In the genomic region with DNA sequence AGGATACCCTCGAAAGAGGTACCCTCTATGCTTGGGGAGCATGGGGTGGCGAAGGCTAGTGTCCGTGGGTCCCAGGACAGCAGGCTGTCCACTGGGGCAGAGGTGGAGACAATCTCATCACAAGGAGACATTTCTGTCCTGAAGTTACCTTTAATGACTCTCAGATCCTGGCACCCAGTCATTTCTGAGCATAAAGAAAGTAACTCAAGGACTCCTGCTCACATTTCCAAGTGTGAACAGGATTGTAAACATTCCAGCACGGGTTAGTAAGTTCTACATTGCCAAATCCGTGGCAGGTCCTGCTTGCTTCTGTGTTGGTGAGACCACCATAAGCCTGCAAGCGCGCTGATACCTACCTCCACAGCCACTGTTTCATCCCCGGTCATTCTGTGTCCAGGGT, we compare ENCODE assay signal across 20 mouse cellular contexts. TPM values are rescaled to one million over a fixed set of nuclear protein-coding genes. Genes with fewer than 3 reads are reported as not detected.
DNase-seq lines count a peak whose midpoint lies in the region; ATAC-seq lines count a peak whose summit lies in the region.
"Had no signal": no experiment of that assay in that cellular context is flagged by ENCODE, and none has a peak within 500 bp of the region (broad histone marks: within the 10 kb centered on the region; RNA-seq: fewer than 3 reads in every experiment).

No protein-coding gene starts in this region.

- WGBS in lung, embryonic 16.5 days = 66% methylated on average over 8 of the region's 8 CpGs

- H3K27ac ChIP-seq in lung, embryonic 16.5 days (ENCODE audit: low read length) = 0 out of 2 replicates have a peak overlapping the region, but pooled peaks have one; percentile 24
- H3K27ac ChIP-seq: embryonic facial prominence, embryonic 10.5 days; embryonic facial prominence, embryonic 12.5 days; forebrain, embryonic 13.5 days; forebrain, embryonic 15.5 days had no signal

- H3K4me1 ChIP-seq in lung, embryonic 16.5 days (replicated peaks; ENCODE audit: control insufficient read depth, insufficient read depth, low read length) = peaks cover 7% of the 10 kb centered on the region
- H3K4me1 ChIP-seq: embryonic facial prominence, embryonic 12.5 days; forebrain, embryonic 13.5 days; forebrain, embryonic 15.5 days had no signal

- no peak overlapping the region for H3K4me3 ChIP-seq in lung, embryonic 16.5 days (ENCODE audit: low read length)
- H3K4me3 ChIP-seq: embryonic facial prominence, embryonic 10.5 days; embryonic facial prominence, embryonic 12.5 days; forebrain, embryonic 13.5 days; forebrain, embryonic 15.5 days had no signal

- DNase-seq in heart, adult 11 months = peak; percentile 66
- DNase-seq in heart, adult 18-20 months = no peak
- no peak for DNase-seq in lung, postnatal 25 days (ENCODE audit: low spot score)
- DNase-seq in lung, postnatal 10 days = peak; percentile 10
- no peak for DNase-seq in ovary, postnatal 36 days (ENCODE audit: low spot score)
- DNase-seq: adrenal gland, adult 8-10 months; adrenal gland, postnatal 14 days; adrenal gland, postnatal 36 days; cerebellum, adult 11-12 months; cerebellum, adult 2 months; cerebellum, adult 9-11 months; cerebellum, postnatal 14 days; cerebellum, postnatal 36 days; forebrain, postnatal 0 days had no signal

- H3K27me3 ChIP-seq in lung, embryonic 16.5 days (ENCODE audit: control insufficient read depth, insufficient read depth, low read depth, low read length) = no peaks in the 10 kb centered on the region
- H3K27me3 ChIP-seq: forebrain, embryonic 13.5 days; forebrain, embryonic 15.5 days had no signal

- no peak overlapping the region for H3K4me2 ChIP-seq in lung, embryonic 16.5 days (ENCODE audit: low read depth, low read length)
- H3K4me2 ChIP-seq: embryonic facial prominence, embryonic 12.5 days; forebrain, embryonic 13.5 days; forebrain, embryonic 15.5 days had no signal

- H3K9ac ChIP-seq in lung, embryonic 16.5 days (ENCODE audit: low read length) = no peak overlapping the region
- H3K9ac ChIP-seq: embryonic facial prominence, embryonic 12.5 days; forebrain, embryonic 13.5 days; forebrain, embryonic 15.5 days; forebrain, postnatal 0 days had no signal

- H3K9me3 ChIP-seq in lung, embryonic 16.5 days (ENCODE audit: control insufficient read depth, low read length) = no peaks in the 10 kb centered on the region
- H3K9me3 ChIP-seq: embryonic facial prominence, embryonic 10.5 days; embryonic facial prominence, embryonic 12.5 days; forebrain, embryonic 13.5 days; forebrain, embryonic 15.5 days had no signal

- no peaks in the 10 kb centered on the region for H3K36me3 ChIP-seq in lung, embryonic 16.5 days (ENCODE audit: control insufficient read depth, insufficient read depth, low read length)
- H3K36me3 ChIP-seq: embryonic facial prominence, embryonic 10.5 days; embryonic facial prominence, embryonic 12.5 days had no signal

- peak; percentile 37; the same call in 1 of the 2 replicates for ATAC-seq in lung, embryonic 16.5 days (ENCODE audit: low read depth)
- no peak for ATAC-seq in activated CD4-positive, CD25-positive, alpha-beta regulatory T cell, adult 4 months
- ATAC-seq: forebrain, embryonic 13.5 days; forebrain, embryonic 15.5 days; forebrain, postnatal 0 days had no signal

RNA-seq across cellular contexts. Expression of gene Arl5a, which starts 55.8 kb away (rescaled TPM):
- 10 to 100 TPM; 35.8 to 35.9 TPM for total RNA-seq in heart, adult 18-20 months (2021)
- 27.5 and 36.5 TPM in 2 replicates for polyA plus RNA-seq in lung, embryonic 16.5 days (2015; fragmentation: Nextera tagmentation; extraction: Ambion mirVana)
- 10 to 100 TPM; 23.6 to 34.3 TPM for polyA plus RNA-seq in activated CD4-positive, CD25-positive, alpha-beta regulatory T cell, adult 4 months (2017; shearing (Covaris generic))

Comparison
In these comparisons a context has a peak if more than half of its experiments do, and no peak if none do; other contexts are left out.
1. DNase-seq: peak in heart, adult 11 months (single experiment) and lung, postnatal 10 days (single experiment); none in heart, adult 18-20 months (0 of 2), lung, postnatal 25 days (single experiment) and ovary, postnatal 36 days (single experiment).